Mouse (Mus musculus): Measurements from ENCODE around the gene Sf3b4.

Gene Sf3b4

DNA sequence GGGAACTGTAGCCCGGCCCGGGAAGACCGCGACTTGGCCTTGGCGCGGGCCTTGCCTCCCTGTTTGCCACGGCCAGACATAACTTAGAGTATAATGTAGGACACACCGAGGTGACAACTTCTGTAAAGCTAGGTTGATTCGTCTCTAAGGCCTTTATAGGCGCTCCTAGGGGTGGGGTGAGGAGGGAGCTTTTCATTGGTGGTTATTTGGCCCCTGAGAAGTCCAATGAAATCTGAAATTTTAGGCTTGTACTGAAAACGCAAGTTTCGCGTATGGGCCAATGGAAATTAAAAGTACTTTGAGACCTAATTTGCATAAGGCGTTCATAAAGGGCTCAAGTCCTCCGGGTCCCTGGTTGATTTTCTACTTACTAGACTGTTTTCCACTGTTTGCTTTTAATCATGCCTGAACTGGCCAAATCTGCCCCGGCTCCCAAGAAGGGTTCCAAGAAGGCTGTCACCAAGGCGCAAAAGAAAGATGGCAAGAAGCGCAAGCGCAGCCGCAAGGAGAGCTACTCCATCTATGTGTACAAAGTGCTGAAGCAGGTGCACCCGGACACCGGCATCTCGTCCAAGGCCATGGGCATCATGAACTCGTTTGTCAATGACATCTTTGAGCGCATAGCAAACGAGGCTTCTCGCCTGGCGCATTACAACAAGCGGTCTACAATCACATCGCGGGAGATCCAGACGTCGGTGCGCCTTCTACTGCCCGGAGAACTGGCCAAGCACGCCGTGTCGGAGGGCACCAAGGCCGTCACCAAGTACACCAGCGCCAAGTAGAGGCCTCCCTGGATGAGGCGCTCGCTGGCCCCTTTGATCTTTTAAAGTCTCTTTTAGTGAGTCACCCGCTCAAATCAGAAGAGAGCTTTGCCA is 48.9 kb downstream of the Sf3b4 start, which contains the start of the genes Hist2h2ac and Hist2h2be:
TSS of gene Hist2h2ac (minus strand) at position 116 of the 875 bp plus-strand sequence.
TSS of gene Hist2h2be (plus strand) at position 355 of the 875 bp plus-strand sequence.
- DNase-seq: peak; percentile 86

DNA sequence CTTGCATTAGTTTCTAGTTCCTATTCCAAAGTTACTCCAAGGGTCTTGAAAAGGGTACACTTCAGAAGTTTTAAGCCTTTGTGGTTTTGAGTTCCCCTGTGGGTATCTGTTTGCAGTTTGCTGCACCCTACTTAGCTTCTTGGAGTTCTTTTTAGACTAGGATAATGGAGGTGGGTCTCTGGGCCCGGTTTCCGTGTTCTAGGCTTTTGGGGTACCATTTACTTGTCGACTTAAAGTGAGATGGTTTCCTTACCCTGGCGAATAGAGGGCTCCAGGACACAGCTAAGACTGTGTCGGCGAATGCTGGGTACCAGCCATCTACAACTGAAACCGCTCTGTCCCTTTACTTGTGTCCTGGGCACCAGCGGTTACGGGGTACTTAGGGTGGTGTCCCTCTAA is 49.5 kb downstream of the Sf3b4 start:
- DNase-seq: peak; percentile 44

DNA sequence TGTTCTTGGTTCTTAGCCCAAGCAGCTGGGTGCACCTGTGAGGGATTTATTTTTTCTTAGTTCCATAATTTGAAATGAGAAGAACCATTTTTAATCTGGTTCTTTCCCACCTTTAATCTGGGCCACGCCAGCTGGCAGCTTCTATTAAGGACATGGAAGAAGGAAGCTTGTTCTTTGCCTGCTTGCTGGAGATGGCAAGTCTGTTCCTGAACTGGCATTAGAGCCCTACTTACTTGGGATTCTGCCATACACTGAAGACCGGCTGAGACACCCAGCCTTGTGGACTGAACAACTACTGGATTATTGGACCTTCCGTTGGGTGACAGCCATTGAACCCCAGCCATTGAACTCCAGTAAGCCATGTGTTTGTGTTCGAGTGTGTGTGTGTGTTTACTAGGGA is 50.6 kb downstream of the Sf3b4 start:
- no peak for DNase-seq

DNA sequence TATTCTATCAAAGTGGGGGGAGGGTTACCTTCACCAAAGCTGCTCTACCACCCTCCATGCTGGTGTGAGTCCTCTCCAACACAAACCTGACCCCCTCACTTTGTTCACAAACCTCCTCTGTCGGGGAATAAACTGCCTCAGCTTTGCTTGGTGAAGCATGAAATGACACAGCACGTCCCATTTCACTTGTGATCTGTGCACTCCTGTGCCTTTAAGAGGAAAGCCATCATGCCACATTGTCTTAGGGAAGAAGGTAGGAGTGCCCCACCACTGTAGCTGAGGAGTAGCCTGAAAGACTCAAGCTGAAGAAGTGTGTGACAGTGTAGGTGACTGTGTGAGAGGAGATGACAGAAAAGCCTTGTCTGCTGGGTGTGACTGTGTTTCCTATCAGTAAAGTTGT is 53.3 kb downstream of the Sf3b4 start:
- no peak for DNase-seq

All from cerebellum, adult 8-10 months (tissue).